8 mouse cellular contexts compared by ENCODE assay signal in genomic region chr11:114675341-114675825, GRCm38 (mm10). TPM values are rescaled to one million over a fixed set of nuclear protein-coding genes. Genes with fewer than 3 reads are reported as not detected.
DNase-seq lines count a peak whose midpoint lies in the region; ATAC-seq and TF ChIP-seq lines count a peak whose summit lies in the region.

Ttyh2 (plus strand) TSS chr11:114675431.

- peak within 1 kb of the TSS; percentile 99 for H3K4me2 ChIP-seq in heart, embryonic 11.5 days
- peak within 1 kb of the TSS; percentile 92 for H3K4me2 ChIP-seq in kidney, embryonic 15.5 days
- H3K4me2 ChIP-seq in liver, embryonic 12.5 days: peak within 1 kb of the TSS; percentile 99
- H3K4me2 ChIP-seq in stomach, embryonic 15.5 days: peak within 1 kb of the TSS; percentile 86

- peaks cover 17% of the 10 kb centered on the region for H3K36me3 ChIP-seq in heart, embryonic 11.5 days (ENCODE audit: control insufficient read depth, insufficient read depth, low read length)
- peaks cover 37% of the 10 kb centered on the region for H3K36me3 ChIP-seq in kidney, embryonic 15.5 days
- peaks cover 37% of the 10 kb centered on the region for H3K36me3 ChIP-seq in liver, embryonic 12.5 days
- H3K36me3 ChIP-seq in stomach, embryonic 15.5 days: peaks cover 36% of the 10 kb centered on the region

- peaks cover 10% of the 10 kb centered on the region for H3K4me1 ChIP-seq in embryonic fibroblast, embryonic 13.5 days (ENCODE audit: control insufficient read depth, insufficient read depth, low read length)
- H3K4me1 ChIP-seq in heart, embryonic 11.5 days (ENCODE audit: control insufficient read depth, insufficient read depth, low read length): peaks cover 32% of the 10 kb centered on the region
- peaks cover 67% of the 10 kb centered on the region for H3K4me1 ChIP-seq in kidney, embryonic 15.5 days
- peaks cover 70% of the 10 kb centered on the region for H3K4me1 ChIP-seq in liver, embryonic 12.5 days
- H3K4me1 ChIP-seq in stomach, embryonic 15.5 days: peaks cover 30% of the 10 kb centered on the region

- TF ChIP-seq POLR2A in embryonic fibroblast, embryonic 13.5 days (IDR thresholded peaks at IDR 0.05; ENCODE audit: low read depth, low read length): peak; percentile 98

- peaks cover 6% of the 10 kb centered on the region for H3K27me3 ChIP-seq in heart, embryonic 11.5 days (ENCODE audit: control insufficient read depth, insufficient read depth, low read length)
- H3K27me3 ChIP-seq in kidney, embryonic 15.5 days: peaks cover 7% of the 10 kb centered on the region; the same call in 1 of the 2 replicates
- H3K27me3 ChIP-seq in liver, embryonic 12.5 days (replicated peaks): peaks cover 22% of the 10 kb centered on the region
- H3K27me3 ChIP-seq in stomach, embryonic 15.5 days (replicated peaks): no peaks in the 10 kb centered on the region

- peak; percentile 78 for DNase-seq in CD4-positive, CD25-positive, alpha-beta regulatory T cell, adult 2 months (ENCODE audit: low read depth, low spot score)
- DNase-seq in brain, adult 2 months (ENCODE audit: low read depth, low spot score): peak; percentile 93
- peak; percentile 71 for DNase-seq in naive thymus-derived CD4-positive, alpha-beta T cell, adult 2 months (ENCODE audit: low read depth)

- H3K9ac ChIP-seq in heart, embryonic 11.5 days (ENCODE audit: low read depth, low read length): peak within 1 kb of the TSS; percentile 76
- H3K9ac ChIP-seq in kidney, embryonic 15.5 days: peak within 1 kb of the TSS; percentile 62
- H3K9ac ChIP-seq in liver, embryonic 12.5 days: peak within 1 kb of the TSS; percentile 77
- peak within 1 kb of the TSS; percentile 55; the same call in 1 of the 2 replicates for H3K9ac ChIP-seq in stomach, embryonic 15.5 days

- H3K27ac ChIP-seq in embryonic fibroblast, embryonic 13.5 days (ENCODE audit: insufficient read depth, low read length): peak within 1 kb of the TSS; percentile 66
- H3K27ac ChIP-seq in heart, embryonic 11.5 days (ENCODE audit: low read depth, low read length): no peak within 1 kb of the TSS
- peak within 1 kb of the TSS; percentile 58 for H3K27ac ChIP-seq in kidney, embryonic 15.5 days
- peak within 1 kb of the TSS; percentile 60; the same call in 1 of the 2 replicates for H3K27ac ChIP-seq in liver, embryonic 12.5 days
- H3K27ac ChIP-seq in stomach, embryonic 15.5 days: peak within 1 kb of the TSS; percentile 6; the same call in 1 of the 2 replicates

- WGBS in heart, embryonic 11.5 days (ENCODE audit: insufficient replicate concordance): under 1% methylated on average over 40 of the region's 40 CpGs
- WGBS in kidney, embryonic 15.5 days: under 1% methylated on average over 40 of the region's 40 CpGs
- 2% methylated on average over 40 of the region's 40 CpGs for WGBS in liver, embryonic 12.5 days (ENCODE audit: insufficient replicate concordance)
- under 1% methylated on average over 40 of the region's 40 CpGs for WGBS in stomach, embryonic 15.5 days

- ATAC-seq in heart, embryonic 11.5 days (replicated peaks; ENCODE audit: insufficient number of reproducible peaks, low FRiP score, low TSS enrichment): peak; percentile 92
- peak; percentile 89 for ATAC-seq in kidney, embryonic 15.5 days (replicated peaks; ENCODE audit: low FRiP score)
- peak; percentile 91 for ATAC-seq in liver, embryonic 12.5 days
- peak; percentile 90 for ATAC-seq in stomach, embryonic 15.5 days (ENCODE audit: insufficient read depth, low FRiP score, low read depth)

- peak within 1 kb of the TSS; percentile 88 for H3K4me3 ChIP-seq in embryonic fibroblast, embryonic 13.5 days (ENCODE audit: insufficient read depth, low read length)
- peak within 1 kb of the TSS; percentile 65 for H3K4me3 ChIP-seq in heart, embryonic 11.5 days (ENCODE audit: low read depth, low read length)
- H3K4me3 ChIP-seq in kidney, embryonic 15.5 days (replicated peaks): peak within 1 kb of the TSS; percentile 66
- peak within 1 kb of the TSS; percentile 64 for H3K4me3 ChIP-seq in liver, embryonic 12.5 days
- H3K4me3 ChIP-seq in stomach, embryonic 15.5 days (replicated peaks): peak within 1 kb of the TSS; percentile 59

- H3K9me3 ChIP-seq in heart, embryonic 11.5 days (replicated peaks; ENCODE audit: control insufficient read depth, low read length): no peaks in the 10 kb centered on the region
- H3K9me3 ChIP-seq in kidney, embryonic 15.5 days (replicated peaks): no peaks in the 10 kb centered on the region
- no peaks in the 10 kb centered on the region for H3K9me3 ChIP-seq in liver, embryonic 12.5 days (replicated peaks)
- no peaks in the 10 kb centered on the region for H3K9me3 ChIP-seq in stomach, embryonic 15.5 days

- TF ChIP-seq CTCF in embryonic fibroblast, embryonic 13.5 days (IDR thresholded peaks at IDR 0.05; ENCODE audit: borderline replicate concordance, insufficient read depth, low read length): no peak

RNA-seq across cellular contexts. Expression of gene Ttyh2, which starts in this region (rescaled TPM):
- 26.9 and 28.0 TPM in 2 replicates for polyA plus RNA-seq in embryonic fibroblast, embryonic 13.5 days (2011; ENCODE audit: insufficient read length, low read depth, missing spikeins)
- 5.0 and 5.1 TPM in 2 replicates for polyA plus RNA-seq in heart, embryonic 11.5 days (2014; fragmentation: Nextera tagmentation; extraction: Ambion mirVana)
- polyA plus RNA-seq in kidney, embryonic 15.5 days (2015; fragmentation: Nextera tagmentation; extraction: Ambion mirVana): 15.2 and 15.8 TPM in 2 replicates
- 5.6 and 6.1 TPM in 2 replicates for polyA plus RNA-seq in liver, embryonic 12.5 days (2016; fragmentation: Nextera tagmentation; extraction: Ambion mirVana)
- 15.5 and 17.9 TPM in 2 replicates for polyA plus RNA-seq in stomach, embryonic 15.5 days (2015; fragmentation: Nextera tagmentation; extraction: Ambion mirVana)
